Mouse (Mus musculus): ENCODE measurements around the gene Cypt12.

Cypt12 gene

GRCm38 (mm10) chr3:17948299-17948698 lies at the start of gene Cypt12:
Gene Cypt12, plus strand, starts transcription at chr3:17948410.
- no peak for DNase-seq (ENCODE audit: low read depth)

- DNase-seq (ENCODE audit: low read depth), result no peak
Observed at GRCm38 (mm10) chr3:17913796-17914195, 34.4 kb upstream of the Cypt12 start.

- no peak for DNase-seq (ENCODE audit: low read depth)
Observed at GRCm38 (mm10) chr3:17940206-17940605, 8.0 kb upstream of the Cypt12 start.
